Mouse (Mus musculus) lung, postnatal 10 days (tissue): ENCODE results near the gene Grasp.

Experiments
- DNase-seq: peaks from one replicate; pipeline ENCODE4 v3.0.0; 2021

Grasp gene

DNA sequence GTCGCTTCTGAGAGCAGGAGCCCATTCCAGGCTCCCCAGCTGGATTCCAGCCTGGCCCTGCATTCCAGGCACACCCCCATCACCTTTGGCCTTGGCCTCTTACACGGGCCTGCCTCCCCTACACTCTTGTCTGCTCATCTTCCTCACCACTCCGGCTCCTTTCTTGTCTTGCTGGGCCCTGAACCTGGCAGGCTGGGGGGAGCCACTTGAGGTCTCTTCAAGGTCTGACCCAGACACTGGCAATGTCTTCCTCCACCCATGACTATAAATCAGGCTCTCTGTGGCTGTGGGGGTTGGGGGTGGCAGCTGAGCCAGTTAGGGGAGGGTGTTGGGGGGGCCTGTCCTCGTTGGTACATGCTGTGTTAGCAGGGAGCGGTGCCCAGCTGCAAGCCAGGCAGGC is 54.6 kb downstream of the Grasp start:
- DNase-seq: no peak

DNA sequence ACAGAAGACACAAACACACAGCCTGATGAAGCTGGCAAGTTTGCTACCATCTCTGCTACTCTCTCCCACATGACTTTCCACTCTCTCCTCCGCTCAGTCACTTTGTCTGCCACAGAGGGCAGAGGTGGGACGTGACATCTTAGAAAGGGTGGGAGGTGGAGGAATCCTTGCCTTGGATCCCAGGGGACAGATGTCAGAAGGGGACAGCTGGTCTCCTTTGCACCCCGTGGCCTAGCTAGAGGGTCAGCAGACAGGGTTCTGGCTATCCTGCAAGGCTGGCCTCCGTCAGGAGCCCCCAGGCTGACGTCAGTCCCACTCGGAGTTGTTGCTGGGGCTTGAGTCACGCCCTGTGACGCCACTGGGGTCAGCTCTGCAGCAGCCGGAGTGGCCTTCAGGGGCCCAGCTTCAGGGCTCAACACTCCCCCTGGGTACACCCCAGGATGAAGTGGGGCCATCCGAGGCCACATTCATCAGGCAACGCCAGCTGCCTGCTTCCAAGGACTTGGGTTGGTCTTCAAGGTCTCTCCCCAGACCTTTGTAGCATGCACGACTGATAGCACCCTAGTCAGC is 55.5 kb downstream of the Grasp start:
- no peak for DNase-seq
